Mouse (Mus musculus) liver, embryonic 14.5 days (tissue): ENCODE results near the gene Igf2.

Experiments
- CTCF ChIP-seq: IDR thresholded peaks from 2 replicates; pipeline ENCODE4 v1.5.1; 2016; ENCODE audit warnings: antibody characterized with exemption, low read depth, control low read depth
- EP300 ChIP-seq: IDR thresholded peaks from 2 replicates; pipeline ENCODE4 v1.6.1; 2016; ENCODE audit warnings: antibody characterized with exemption, low read depth

DNA sequence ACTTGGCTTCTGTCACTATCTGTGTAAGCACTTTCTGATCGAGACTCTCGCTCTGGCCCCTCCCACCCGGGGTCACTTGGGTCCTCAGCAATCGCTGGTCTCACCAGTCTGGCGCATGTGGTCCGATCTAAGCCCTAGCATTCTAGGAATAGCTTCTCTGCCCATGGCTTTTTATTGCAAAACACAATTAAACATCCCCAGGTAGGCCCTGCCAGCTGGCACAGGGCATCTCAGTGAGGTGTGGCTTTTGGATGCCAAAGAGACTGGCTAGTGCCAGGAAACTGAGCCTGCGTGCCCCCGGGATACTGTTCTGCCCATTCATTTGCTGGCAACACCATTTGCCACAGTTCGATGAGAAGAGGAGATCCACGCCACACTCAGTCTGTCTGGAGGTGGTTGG, 35.9 kb downstream of the Igf2 start:
- TF ChIP-seq CTCF, result no peak
- TF ChIP-seq EP300, result no peak
